Mouse (Mus musculus) adrenal gland, postnatal 4 days (tissue): ENCODE results near the gene Slc25a39. TPM values are rescaled to one million over a fixed set of nuclear protein-coding genes. Genes with fewer than 3 reads are reported as not detected.
A peak's percentile ranks its signal among the peaks of the same experiment; 100 is the strongest.

Experiments used
- DNase-seq, 2 experiments: peaks; one replicate each; pipeline ENCODE4 v3.0.0; 2021 to 2022; ENCODE audit warnings: low spot score in 2 of 2, mixed read lengths in 2 of 2
- total RNA-seq, 2 experiments: library from RNA; stranded (reverse); gene quantifications; 2 replicates each; pipeline ENCODE4 v1.2.3; 2021

The Slc25a39 gene
- total RNA-seq, 2 experiments from 2014 or later, result 254 to 261 TPM

DNA sequence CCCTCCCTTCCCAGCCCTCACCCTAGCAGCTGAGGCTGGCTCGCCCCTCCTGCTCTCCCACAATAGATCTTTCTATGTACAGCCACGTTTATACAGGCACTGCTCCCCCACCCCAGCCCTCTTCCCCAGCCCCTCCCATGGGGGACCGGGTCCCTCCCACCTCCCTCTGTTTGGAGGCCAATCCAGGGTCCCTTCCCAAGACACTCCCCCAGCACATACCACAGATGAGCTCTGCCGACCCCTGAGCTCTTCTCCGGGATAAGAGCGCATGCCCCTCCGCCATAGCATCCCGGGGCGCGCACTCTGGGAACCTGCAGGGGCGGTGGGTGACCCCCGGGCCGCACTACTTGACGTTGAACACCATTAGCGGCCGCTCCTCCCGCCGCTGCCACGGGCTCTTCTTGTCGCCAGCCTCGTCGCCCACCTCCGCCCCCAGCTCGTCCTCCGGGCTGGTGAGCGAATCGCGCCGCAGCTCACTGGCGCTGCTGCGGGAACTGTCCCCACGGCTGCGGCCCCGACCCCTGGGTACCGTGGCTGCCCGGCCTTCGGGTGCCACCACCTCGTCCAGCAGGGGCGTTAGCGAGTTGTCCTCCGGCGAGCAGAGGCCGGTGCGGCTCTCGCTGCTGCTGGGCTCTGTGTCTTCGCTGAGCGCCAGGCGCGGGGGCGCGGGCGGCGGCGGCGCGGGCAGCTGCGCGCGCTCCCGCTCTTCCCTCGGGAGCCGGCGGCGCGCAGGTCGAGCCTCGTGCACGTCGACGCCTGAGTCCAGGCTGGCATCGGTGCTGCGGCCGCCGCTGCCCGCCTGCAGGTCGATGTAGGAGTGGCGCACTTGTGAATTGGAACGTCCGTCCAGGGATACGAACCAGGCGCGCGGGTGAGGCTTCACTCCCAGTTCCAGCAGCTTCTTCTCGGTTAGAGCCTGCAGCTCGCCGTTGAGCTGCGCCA, 29.6 kb upstream of the Slc25a39 start:
- DNase-seq, result no peak

GRCm38 (mm10) chr11:102436471-102436790, 28.7 kb upstream of the Slc25a39 start:
- no peak for DNase-seq

DNA sequence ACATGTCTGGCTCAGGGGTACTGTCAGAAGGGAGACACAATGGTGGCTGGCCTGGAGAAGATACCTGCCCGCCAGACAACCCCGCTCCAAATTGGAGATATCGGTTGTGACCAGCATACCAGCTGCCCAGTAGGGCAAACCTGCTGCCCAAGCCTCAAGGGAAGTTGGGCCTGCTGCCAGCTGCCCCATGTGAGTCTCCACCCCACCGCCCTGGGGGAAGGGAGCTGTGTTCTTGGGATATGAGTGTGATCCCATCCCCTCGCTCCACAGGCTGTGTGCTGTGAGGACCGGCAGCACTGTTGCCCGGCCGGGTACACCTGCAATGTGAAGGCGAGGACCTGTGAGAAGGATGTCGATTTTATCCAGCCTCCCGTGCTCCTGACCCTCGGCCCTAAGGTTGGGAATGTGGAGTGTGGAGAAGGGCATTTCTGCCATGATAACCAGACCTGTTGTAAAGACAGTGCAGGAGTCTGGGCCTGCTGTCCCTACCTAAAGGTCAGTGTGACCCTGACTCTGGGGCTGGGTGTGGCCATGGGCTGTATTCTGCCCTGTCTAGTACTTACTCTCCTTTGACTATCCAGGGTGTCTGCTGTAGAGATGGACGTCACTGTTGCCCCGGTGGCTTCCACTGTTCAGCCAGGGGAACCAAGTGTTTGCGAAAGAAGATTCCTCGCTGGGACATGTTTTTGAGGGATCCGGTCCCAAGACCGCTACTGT, 28.2 kb upstream of the Slc25a39 start:
- no peak for DNase-seq

DNA sequence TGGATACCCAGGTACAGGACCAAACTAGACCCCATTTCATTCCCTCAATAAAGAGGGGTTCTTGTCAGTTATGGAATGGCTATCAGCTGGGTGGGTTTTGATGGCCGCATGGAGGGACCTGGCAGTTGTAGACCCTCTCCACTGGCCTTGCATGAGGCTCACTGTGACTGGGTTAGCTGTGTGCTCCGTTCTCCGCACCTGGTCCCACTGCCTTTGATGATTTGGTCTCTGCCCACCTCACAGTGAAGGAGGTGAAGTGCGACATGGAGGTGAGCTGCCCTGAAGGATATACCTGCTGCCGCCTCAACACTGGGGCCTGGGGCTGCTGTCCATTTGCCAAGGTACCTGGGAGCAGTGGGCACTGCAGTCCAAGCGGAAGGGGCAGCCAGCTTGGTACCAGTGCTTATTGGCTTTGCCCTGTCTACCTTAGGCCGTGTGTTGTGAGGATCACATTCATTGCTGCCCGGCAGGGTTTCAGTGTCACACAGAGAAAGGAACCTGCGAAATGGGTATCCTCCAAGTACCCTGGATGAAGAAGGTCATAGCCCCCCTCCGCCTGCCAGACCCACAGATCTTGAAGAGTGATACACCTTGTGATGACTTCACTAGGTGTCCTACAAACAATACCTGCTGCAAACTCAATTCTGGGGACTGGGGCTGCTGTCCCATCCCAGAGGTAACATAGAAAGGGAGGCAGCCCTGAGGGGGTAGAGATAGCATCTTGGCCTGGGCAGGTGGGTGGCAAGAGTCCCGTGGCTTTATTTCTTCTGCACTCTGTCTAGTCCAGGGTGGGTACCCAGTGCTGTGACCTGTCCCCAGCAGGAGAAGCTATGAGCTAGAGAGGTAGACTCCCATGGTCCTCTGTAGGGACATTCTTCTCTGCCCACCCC, 27.3 kb upstream of the Slc25a39 start:
- DNase-seq, result no peak

- peak; percentile 74 for DNase-seq
These were observed 26.7 kb upstream of the Slc25a39 start for GRCm38 (mm10) chr11:102434406-102434805.

GRCm38 (mm10) chr11:102433866-102434265, 26.1 kb upstream of the Slc25a39 start:
- DNase-seq, result no peak

DNA sequence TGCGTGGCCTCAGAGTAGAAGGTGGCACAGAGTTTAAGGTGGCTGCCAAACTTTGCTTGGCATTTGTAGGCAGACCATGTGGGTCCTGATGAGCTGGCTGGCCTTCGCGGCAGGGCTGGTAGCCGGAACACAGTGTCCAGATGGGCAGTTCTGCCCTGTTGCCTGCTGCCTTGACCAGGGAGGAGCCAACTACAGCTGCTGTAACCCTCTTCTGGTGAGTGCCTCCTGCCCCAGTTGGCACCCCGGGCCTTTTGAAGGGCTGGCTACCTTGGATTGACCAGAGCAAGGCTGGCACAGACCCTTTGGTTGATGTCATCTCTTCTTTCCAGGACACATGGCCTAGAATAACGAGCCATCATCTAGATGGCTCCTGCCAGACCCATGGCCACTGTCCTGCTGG, 25.1 kb upstream of the Slc25a39 start:
- DNase-seq, result no peak

DNA sequence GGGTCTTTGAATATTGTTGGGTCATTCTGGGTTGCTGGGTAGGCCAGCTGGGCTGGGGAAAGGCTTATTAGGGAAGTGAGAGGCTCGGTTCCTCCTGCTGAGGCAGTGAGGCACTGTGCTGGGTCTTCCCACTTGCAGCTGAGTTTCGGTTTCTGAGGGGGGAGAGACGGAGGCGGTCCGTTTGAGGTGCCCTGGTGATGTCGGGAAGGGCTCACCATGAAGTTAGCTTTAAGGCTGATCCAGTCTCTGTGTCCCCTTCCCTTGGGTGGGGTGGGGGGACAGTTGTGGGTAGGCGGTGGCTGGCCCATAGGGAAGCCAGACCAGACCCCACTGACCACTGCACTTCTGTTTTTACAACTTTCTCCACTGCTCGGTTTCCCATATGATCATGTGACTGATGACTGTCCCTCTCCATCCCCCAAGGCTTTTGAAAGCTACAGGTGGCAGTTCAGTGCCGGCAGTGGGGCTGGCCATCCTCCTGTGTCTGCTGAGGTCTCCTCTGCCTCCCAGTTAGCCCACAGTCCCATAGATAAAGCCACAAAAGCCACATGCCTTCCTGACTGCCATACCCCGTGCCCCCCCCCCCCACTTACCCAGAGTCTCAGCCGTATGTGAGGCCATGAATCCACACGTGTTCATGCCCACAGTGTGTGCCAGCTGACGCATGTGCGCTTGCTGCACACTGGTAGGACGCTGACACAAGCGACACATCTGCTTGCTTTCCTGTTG, 24.5 kb upstream of the Slc25a39 start:
- DNase-seq, result no peak

DNA sequence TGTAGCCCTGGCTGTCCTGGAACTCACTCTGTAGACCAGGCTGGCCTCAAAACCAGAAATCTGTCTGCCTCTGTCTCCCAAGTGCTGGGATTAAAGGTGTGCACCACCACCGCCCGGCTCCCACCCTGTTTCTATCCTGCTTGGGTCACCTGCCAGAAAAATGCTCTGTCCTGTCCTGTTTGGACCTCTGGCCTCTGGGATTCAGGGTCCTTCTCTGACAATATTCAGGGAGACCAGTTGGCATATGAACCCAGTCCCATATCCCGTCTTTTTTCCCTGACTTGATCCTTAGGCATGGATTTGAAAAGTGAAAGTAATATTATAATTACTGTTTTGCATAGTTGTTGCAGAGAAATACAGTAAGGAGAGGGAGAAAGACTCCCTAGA, 24.0 kb upstream of the Slc25a39 start:
- no peak for DNase-seq

DNA sequence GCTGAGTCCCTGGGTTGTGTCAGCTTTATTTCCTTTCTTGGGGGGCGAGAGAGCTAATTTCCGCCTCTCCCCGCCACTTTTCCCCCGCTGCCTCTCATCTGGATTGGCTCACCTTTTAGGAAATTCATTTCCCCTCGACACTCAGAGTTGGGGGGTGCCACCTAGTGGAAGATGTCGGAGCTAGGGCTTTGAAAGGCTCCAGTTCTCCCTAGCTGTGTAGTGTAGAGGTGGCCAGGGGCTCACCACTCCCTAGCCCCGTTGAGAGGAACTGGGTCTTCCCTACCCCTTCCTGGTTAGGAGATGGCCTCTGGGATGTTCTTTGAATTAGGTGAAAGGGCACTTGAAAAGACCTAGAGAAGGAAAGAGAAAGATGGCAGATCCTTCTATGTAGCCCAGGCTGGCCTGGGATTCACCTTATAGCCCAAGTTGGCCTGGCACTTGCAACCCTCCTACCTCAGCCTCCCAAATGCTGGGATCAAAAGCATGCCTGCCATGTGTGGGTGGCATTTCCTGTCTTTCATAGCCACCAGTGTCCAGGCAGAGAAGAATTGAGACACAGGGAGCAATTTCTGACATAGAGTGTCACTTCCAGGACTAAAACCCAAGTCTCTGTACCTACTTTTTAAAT, 23.4 kb upstream of the Slc25a39 start:
- DNase-seq, result peak in 1 of 2 experiments; percentile 70

DNA sequence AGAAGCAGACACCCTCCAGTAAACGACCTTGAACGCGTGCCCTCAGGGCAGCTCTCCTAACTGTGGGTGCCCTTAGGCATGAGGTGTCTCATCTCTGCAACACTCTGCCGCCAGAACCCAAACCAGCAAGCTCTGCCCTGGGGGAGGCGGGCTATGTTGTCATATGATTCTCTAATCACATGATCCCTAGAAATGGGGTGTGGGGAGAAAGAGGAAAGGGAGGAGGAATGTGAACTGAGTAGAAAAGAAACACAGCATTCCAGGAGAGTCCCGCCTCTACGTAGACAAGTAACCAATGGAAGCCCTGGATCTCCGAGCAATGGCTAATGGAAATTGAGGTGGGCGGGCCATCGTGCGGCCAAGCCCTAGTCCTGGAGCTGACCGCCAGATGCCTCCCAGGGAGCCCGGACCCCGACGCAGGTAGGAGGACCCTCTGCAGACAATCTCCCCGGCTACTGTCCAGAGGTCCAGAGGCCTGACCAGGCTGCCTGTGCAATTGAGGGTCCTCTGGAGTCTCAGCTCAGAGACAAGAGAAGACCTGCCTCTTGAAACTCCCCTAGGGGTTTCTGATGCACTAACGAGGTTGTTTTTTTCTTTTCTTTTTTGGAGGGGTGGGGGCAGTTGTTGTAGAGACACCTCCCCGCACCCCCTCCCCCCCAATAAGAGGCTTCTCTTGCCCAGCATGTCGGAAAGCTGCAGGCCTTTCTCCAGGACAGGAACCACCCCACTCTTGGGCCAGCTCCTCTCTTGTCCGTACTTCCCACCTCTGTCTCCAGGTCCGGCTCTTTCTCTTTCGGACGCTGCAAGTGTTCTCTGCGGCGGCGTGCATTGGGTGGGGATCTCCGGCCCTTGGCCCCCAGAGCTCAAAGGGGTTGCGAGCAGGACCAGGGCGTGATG, 22.6 kb upstream of the Slc25a39 start, which contains the start of gene Grn:
TSS of gene Grn (plus strand) at position 195 of the 897 bp plus-strand sequence.
- DNase-seq, result peak in 1 of 2 experiments; percentile 76

- no peak for DNase-seq
These were observed 21.8 kb upstream of the Slc25a39 start for GRCm38 (mm10) chr11:102429551-102429950.

DNA sequence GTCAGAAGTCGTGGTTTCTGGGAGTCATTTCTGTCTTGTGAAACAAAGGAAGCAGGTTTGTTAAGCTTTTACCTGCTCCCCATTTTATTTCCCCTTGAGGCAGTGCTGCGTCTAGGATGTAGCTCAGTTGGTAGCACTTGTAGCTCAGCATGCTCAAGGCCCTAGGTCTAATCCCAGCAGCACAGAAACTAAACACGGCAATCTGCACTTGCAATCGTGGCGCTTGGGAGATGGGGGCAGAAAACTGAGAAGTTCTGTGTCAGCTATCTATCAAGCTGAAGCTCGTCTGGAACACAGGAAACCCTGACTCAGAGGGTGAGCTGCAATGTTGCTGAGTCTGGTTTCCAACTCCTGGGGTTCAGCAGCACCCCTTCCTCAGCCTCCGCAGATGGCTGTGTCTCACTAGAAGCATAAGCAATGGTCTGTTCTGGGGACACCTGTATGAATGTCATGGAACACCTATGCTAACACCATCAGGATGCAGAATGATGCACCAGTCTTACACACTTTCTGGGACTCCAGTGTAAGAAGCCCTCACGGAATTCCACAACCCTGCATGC, 21.3 kb upstream of the Slc25a39 start:
- no peak for DNase-seq

DNA sequence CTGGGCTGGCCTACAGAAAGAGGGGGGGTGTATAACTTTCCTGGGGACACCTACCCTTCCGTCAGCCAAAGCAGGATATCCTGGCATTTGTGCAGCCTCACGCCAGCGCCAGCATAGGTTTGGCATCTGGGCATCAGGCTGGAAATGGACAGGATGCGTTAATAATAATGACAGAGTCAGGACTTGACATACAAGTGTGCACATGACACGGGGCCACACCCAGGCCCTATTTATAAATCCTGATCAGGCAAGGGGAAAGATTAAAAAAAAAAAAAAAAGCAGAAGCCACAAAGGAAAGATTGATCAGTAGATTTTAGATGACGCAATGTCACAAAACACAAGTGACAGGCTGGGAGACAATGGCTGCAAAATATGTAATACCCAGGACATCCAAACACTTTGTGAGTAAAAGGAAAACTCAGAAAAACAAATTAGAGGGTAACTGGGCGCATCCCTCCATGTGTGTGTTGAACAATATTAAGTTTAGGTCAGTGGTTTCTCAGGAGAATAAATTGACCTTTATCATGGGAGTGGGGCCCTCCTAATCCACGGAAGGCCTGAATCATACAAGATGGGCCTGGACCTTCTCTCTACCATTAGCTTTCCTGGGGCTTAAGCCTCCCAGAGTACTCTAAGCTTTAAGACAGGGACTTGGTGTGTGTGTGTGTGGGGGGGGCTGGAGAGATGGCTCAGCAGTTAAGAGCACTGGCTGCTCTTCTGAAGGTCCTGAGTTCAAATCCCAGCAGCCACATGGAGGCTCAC, 18.0 kb upstream of the Slc25a39 start:
- DNase-seq, result no peak

DNA sequence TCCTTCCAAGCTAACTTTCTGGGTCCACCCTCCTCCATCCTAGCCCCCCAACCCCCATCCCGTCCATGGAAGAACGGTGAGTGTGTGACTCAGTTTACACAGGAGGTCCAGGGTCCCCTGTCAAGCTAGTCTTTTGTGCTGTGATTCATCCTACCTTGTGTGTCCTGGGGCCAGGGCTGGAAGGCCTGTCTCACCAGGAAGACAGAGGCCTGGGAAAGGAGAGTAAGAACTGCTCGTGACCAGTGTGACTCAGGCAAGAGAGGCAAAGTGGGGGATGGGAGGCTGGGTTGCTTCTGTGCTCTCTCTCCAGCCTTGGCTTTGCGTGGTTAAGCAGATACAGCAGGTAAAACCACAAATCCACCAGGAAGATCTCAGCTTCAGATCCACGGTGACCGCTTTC, 16.9 kb upstream of the Slc25a39 start:
- DNase-seq, result no peak

DNA sequence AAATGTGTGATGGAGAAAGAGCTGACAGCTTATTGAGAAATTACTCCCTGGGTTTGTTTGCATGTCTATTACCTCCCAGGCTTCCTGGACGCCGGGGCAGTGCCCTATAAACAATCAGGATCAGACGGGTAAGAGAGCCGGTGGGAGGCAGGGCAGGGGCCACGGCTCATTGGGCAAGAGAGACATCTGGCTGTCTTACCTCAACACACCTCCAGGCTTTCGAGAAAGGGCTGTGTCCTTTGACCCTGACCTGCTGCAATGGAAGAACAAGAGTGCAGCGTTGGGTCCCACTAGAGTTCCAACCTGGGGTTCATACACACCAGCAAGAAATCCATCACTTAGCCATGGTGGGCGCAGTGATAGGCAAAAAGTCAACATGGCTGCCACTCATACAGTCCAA, 13.8 kb upstream of the Slc25a39 start:
- DNase-seq, result no peak

DNA sequence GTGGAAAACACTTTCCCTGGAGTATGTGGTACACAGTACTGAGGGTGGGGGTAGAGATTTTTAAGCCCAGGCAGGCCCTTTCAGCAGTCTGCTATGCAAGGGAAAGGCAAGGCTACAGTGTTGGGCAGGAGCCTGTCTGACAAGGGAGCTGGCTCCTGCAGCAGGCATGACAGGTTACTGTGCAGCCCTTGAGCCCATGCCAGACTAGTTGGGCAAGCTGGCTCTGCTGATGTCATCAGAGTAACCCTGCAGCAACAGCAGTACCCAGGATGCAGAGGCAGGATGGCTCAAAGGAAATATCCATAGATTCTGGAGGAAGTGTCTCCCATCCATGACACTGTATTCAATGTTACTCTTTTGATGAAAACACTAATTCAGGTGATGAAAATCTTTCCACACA, 11.1 kb upstream of the Slc25a39 start:
- DNase-seq, result no peak

GRCm38 (mm10) chr11:102417160-102417559, 9.4 kb upstream of the Slc25a39 start:
- no peak for DNase-seq
